Mouse (Mus musculus) heart, embryonic 12.5 days (tissue): Measurements from ENCODE around the gene Klhl40. TPM values are rescaled to one million over a fixed set of nuclear protein-coding genes. Genes with fewer than 3 reads are reported as not detected.

Source experiments
- ATAC-seq: fragments of 200-750 bp; cut with Nextera tagmentation; 2 replicates; pipeline ENCODE4 v1.8.0; 2017; ENCODE audit warnings: moderate TSS enrichment, moderate library complexity; ENCODE audit not compliant: insufficient number of reproducible peaks, low FRiP score
- H3K27ac ChIP-seq: fragments of 300-500 bp; sonication (generic); 2 replicates; pipeline ENCODE4 v1.5.1; 2016; ENCODE audit warnings: mild to moderate bottlenecking, moderate library complexity; ENCODE audit not compliant: poor library complexity, severe bottlenecking
- H3K27me3 ChIP-seq: fragments of 300-500 bp; sonication (generic); replicated peaks from 2 replicates; pipeline ENCODE4 v1.6.1; 2016; ENCODE audit warnings: mild to moderate bottlenecking, moderate library complexity
- H3K36me3 ChIP-seq: fragments of 300-500 bp; sonication (generic); 2 replicates; pipeline ENCODE4 v1.6.1; 2016; ENCODE audit warnings: mild to moderate bottlenecking, moderate library complexity
- H3K4me1 ChIP-seq: fragments of 300-500 bp; sonication (generic); replicated peaks from 2 replicates; pipeline ENCODE4 v1.6.1; 2016; ENCODE audit warnings: mild to moderate bottlenecking
- H3K4me2 ChIP-seq: fragments of 300-500 bp; sonication (generic); 2 replicates; pipeline ENCODE4 v1.6.1; 2016; ENCODE audit warnings: mild to moderate bottlenecking, moderate library complexity
- H3K4me3 ChIP-seq: fragments of 300-500 bp; sonication (generic); 2 replicates; pipeline ENCODE4 v1.5.1; 2016; ENCODE audit warnings: mild to moderate bottlenecking
- H3K9ac ChIP-seq: fragments of 300-500 bp; sonication (generic); 2 replicates; pipeline ENCODE4 v1.6.1; 2016; ENCODE audit warnings: mild to moderate bottlenecking, moderate library complexity
- H3K9me3 ChIP-seq: fragments of 300-500 bp; sonication (generic); replicated peaks from 2 replicates; pipeline ENCODE4 v1.6.1; 2016; ENCODE audit warnings: mild to moderate bottlenecking, moderate library complexity
- WGBS: fragments of 180-500 bp; shearing (Covaris S2); methylation state at CpG from one replicate; pipeline ENCODE4 v1.1.7; 2016; 5-methylcytosine and 5-hydroxymethylcytosine counted together
- polyA plus RNA-seq: library from polyadenylated mRNA; unstranded; fragments of >200 nt; fragmentation: Nextera tagmentation; extraction: Ambion mirVana; gene quantifications from 2 replicates; pipeline ENCODE4 v1.2.1, GENCODE M21; 2016

Klhl40 gene
- polyA plus RNA-seq, 1 experiment from 2014 or later = 1.1 TPM

- peak; percentile 74 for ATAC-seq
- peak overlapping the region; percentile 94 for H3K9ac ChIP-seq
- no peaks in the 10 kb centered on the region for H3K27me3 ChIP-seq
- peak overlapping the region; percentile 85 for H3K4me3 ChIP-seq
- peak overlapping the region; percentile 85 for H3K4me2 ChIP-seq
- peaks cover 45% of the 10 kb centered on the region for H3K36me3 ChIP-seq
- H3K9me3 ChIP-seq = no peaks in the 10 kb centered on the region
- WGBS = 2% methylated on average over 40 of the region's 43 CpGs
- H3K27ac ChIP-seq = peak overlapping the region; percentile 95
- H3K4me1 ChIP-seq = peaks cover 35% of the 10 kb centered on the region
Measured at GRCm38 (mm10) chr9:121760271-121761090, 16.9 kb upstream of the Klhl40 start.

GRCm38 (mm10) chr9:121761091-121761665 lies 16.2 kb upstream of the Klhl40 start:
- Histone ChIP-seq H3K4me3 (peak overlapping the region; percentile 85), H3K27ac (peak overlapping the region; percentile 95; the same call in 1 of the 2 replicates), H3K9me3 (no peaks in the 10 kb centered on the region), H3K4me1 (peaks cover 35% of the 10 kb centered on the region), H3K9ac (peak overlapping the region; percentile 94), H3K27me3 (no peaks in the 10 kb centered on the region), H3K36me3 (peaks cover 45% of the 10 kb centered on the region), H3K4me2 (peak overlapping the region; percentile 85)
- WGBS = 63% methylated on average over 10 of the region's 10 CpGs
- ATAC-seq = no peak

GRCm38 (mm10) chr9:121761787-121762186 lies 15.6 kb upstream of the Klhl40 start:
- 70% methylated on average over 8 of the region's 8 CpGs for WGBS
- ATAC-seq = no peak
- no peaks in the 10 kb centered on the region for H3K9me3 ChIP-seq
- peaks cover 35% of the 10 kb centered on the region for H3K4me1 ChIP-seq
- no peak overlapping the region for H3K4me2 ChIP-seq
- peaks cover 47% of the 10 kb centered on the region for H3K36me3 ChIP-seq
- H3K9ac ChIP-seq = peak overlapping the region; percentile 44
- H3K27ac ChIP-seq = no peak overlapping the region
- no peak overlapping the region for H3K4me3 ChIP-seq
- H3K27me3 ChIP-seq = no peaks in the 10 kb centered on the region

GRCm38 (mm10) chr9:121762248-121762647 lies 15.2 kb upstream of the Klhl40 start:
- 81% methylated on average over 10 of the region's 10 CpGs for WGBS
- H3K4me1 ChIP-seq = peaks cover 35% of the 10 kb centered on the region
- no peak overlapping the region for H3K27ac ChIP-seq
- no peak for ATAC-seq
- H3K36me3 ChIP-seq = peaks cover 49% of the 10 kb centered on the region
- H3K9me3 ChIP-seq = no peaks in the 10 kb centered on the region
- peak overlapping the region; percentile 44; the same call in 1 of the 2 replicates for H3K9ac ChIP-seq
- no peaks in the 10 kb centered on the region for H3K27me3 ChIP-seq
- H3K4me3 ChIP-seq = no peak overlapping the region
- no peak overlapping the region for H3K4me2 ChIP-seq

- no peak overlapping the region for H3K9ac ChIP-seq
- no peak for ATAC-seq
- no peaks in the 10 kb centered on the region for H3K9me3 ChIP-seq
- no peak overlapping the region for H3K4me2 ChIP-seq
- H3K27ac ChIP-seq = no peak overlapping the region
- H3K4me1 ChIP-seq = peaks cover 31% of the 10 kb centered on the region
- H3K36me3 ChIP-seq = peaks cover 54% of the 10 kb centered on the region
- 85% methylated on average over 25 of the region's 25 CpGs for WGBS
- H3K4me3 ChIP-seq = no peak overlapping the region
- no peaks in the 10 kb centered on the region for H3K27me3 ChIP-seq
Measured at GRCm38 (mm10) chr9:121762761-121763160, 14.6 kb upstream of the Klhl40 start.

GRCm38 (mm10) chr9:121763716-121764115 lies 13.7 kb upstream of the Klhl40 start:
- no peaks in the 10 kb centered on the region for H3K27me3 ChIP-seq
- H3K36me3 ChIP-seq = peaks cover 64% of the 10 kb centered on the region
- 87% methylated on average over 19 of the region's 19 CpGs for WGBS
- no peak overlapping the region for H3K4me3 ChIP-seq
- peaks cover 21% of the 10 kb centered on the region for H3K4me1 ChIP-seq
- H3K9me3 ChIP-seq = no peaks in the 10 kb centered on the region
- H3K27ac ChIP-seq = no peak overlapping the region
- ATAC-seq = no peak
- no peak overlapping the region for H3K4me2 ChIP-seq
- no peak overlapping the region for H3K9ac ChIP-seq

- Histone ChIP-seq H3K27ac (no peak overlapping the region), H3K4me1 (peaks cover 19% of the 10 kb centered on the region), H3K9ac (no peak overlapping the region), H3K4me2 (no peak overlapping the region), H3K9me3 (no peaks in the 10 kb centered on the region), H3K27me3 (no peaks in the 10 kb centered on the region), H3K4me3 (no peak overlapping the region), H3K36me3 (peaks cover 68% of the 10 kb centered on the region)
- ATAC-seq = no peak
- WGBS = 90% methylated on average over 16 of the region's 16 CpGs
Measured at GRCm38 (mm10) chr9:121765166-121765855, 12.1 kb upstream of the Klhl40 start.

GRCm38 (mm10) chr9:121772412-121772811 lies 5.0 kb upstream of the Klhl40 start:
- Histone ChIP-seq H3K4me1 (peaks cover 14% of the 10 kb centered on the region), H3K4me3 (no peak overlapping the region), H3K27ac (no peak overlapping the region), H3K4me2 (no peak overlapping the region), H3K9ac (no peak overlapping the region), H3K9me3 (no peaks in the 10 kb centered on the region), H3K36me3 (peaks cover 17% of the 10 kb centered on the region), H3K27me3 (peaks cover 26% of the 10 kb centered on the region)
- ATAC-seq = no peak
- 57% methylated on average over 5 of the region's 5 CpGs for WGBS

- no peak for ATAC-seq
- Histone ChIP-seq H3K27me3 (peaks cover 62% of the 10 kb centered on the region), H3K4me1 (peaks cover 28% of the 10 kb centered on the region), H3K27ac (no peak overlapping the region), H3K4me3 (no peak overlapping the region), H3K9me3 (no peaks in the 10 kb centered on the region), H3K9ac (no peak overlapping the region), H3K36me3 (no peaks in the 10 kb centered on the region), H3K4me2 (no peak overlapping the region)
- 79% methylated on average over 10 of the region's 10 CpGs for WGBS
Measured at GRCm38 (mm10) chr9:121775951-121776350, 1.5 kb upstream of the Klhl40 start.

GRCm38 (mm10) chr9:121776511-121776910 lies 896 bp upstream of the Klhl40 start:
- Histone ChIP-seq H3K9me3 (no peaks in the 10 kb centered on the region), H3K4me3 (no peak overlapping the region), H3K27ac (no peak overlapping the region), H3K27me3 (peaks cover 62% of the 10 kb centered on the region), H3K36me3 (no peaks in the 10 kb centered on the region), H3K4me1 (peaks cover 28% of the 10 kb centered on the region), H3K4me2 (no peak overlapping the region), H3K9ac (no peak overlapping the region)
- ATAC-seq = no peak
- 62% methylated on average over 7 of the region's 7 CpGs for WGBS

- Histone ChIP-seq H3K4me1 (peaks cover 28% of the 10 kb centered on the region), H3K36me3 (no peaks in the 10 kb centered on the region), H3K4me2 (peak overlapping the region; percentile 79), H3K27ac (no peak overlapping the region), H3K27me3 (peaks cover 71% of the 10 kb centered on the region), H3K9me3 (no peaks in the 10 kb centered on the region), H3K9ac (peak overlapping the region; percentile 39), H3K4me3 (peak overlapping the region; percentile 43)
- no peak for ATAC-seq
- 14% methylated on average over 54 of the region's 54 CpGs for WGBS
Measured at GRCm38 (mm10) chr9:121778066-121778624, 738 bp downstream of the Klhl40 start.
